In genomic region chr2:128105651-128106050, GRCm38 (mm10) we compare ENCODE assay signal across 25 mouse cellular contexts. TPM values are rescaled to one million over a fixed set of nuclear protein-coding genes. Genes with fewer than 3 reads are reported as not detected.
A peak's percentile ranks its signal among the peaks of the same experiment; 100 is the strongest.
DNase-seq lines count a peak whose midpoint lies in the region; ATAC-seq and TF ChIP-seq lines count a peak whose summit lies in the region.
"Had no signal": no experiment of that assay in that cellular context is flagged by ENCODE, and none has a peak within 500 bp of the region (broad histone marks: within the 10 kb centered on the region; RNA-seq: fewer than 3 reads in every experiment).

No protein-coding gene starts in this region.

- H3K4me2 ChIP-seq in lung, embryonic 14.5 days: peak overlapping the region; percentile 27; the same call in 1 of the 2 replicates
- H3K4me2 ChIP-seq in lung, postnatal 0 days (replicated peaks; ENCODE audit: low read depth, low read length): peak overlapping the region; percentile 30
- H3K4me2 ChIP-seq: embryonic facial prominence, embryonic 13.5 days; forebrain, embryonic 12.5 days; forebrain, embryonic 15.5 days; heart, embryonic 12.5 days; heart, embryonic 15.5 days; hindbrain, embryonic 15.5 days had no signal

- no peak overlapping the region for H3K9ac ChIP-seq in lung, embryonic 14.5 days
- no peak overlapping the region for H3K9ac ChIP-seq in lung, postnatal 0 days (replicated peaks; ENCODE audit: low read depth)
- H3K9ac ChIP-seq: embryonic facial prominence, embryonic 13.5 days; forebrain, embryonic 12.5 days; forebrain, embryonic 15.5 days; heart, embryonic 12.5 days; heart, embryonic 15.5 days; hindbrain, embryonic 15.5 days had no signal

- no peaks in the 10 kb centered on the region for H3K27me3 ChIP-seq in lung, embryonic 14.5 days (ENCODE audit: insufficient read depth, low read length)
- no peaks in the 10 kb centered on the region for H3K27me3 ChIP-seq in lung, postnatal 0 days (replicated peaks; ENCODE audit: insufficient read depth, low read length)
- H3K27me3 ChIP-seq: embryonic facial prominence, embryonic 13.5 days; forebrain, embryonic 12.5 days; forebrain, embryonic 15.5 days; heart, embryonic 12.5 days; heart, embryonic 15.5 days; hindbrain, embryonic 15.5 days had no signal

- no peak overlapping the region for H3K27ac ChIP-seq in lung, embryonic 14.5 days (ENCODE audit: low read depth)
- no peak overlapping the region for H3K27ac ChIP-seq in lung, postnatal 0 days (ENCODE audit: low read length)
- H3K27ac ChIP-seq: embryonic facial prominence, embryonic 10.5 days; embryonic facial prominence, embryonic 13.5 days; forebrain, embryonic 12.5 days; forebrain, embryonic 15.5 days; heart, embryonic 15.5 days; hindbrain, embryonic 15.5 days had no signal

- TF ChIP-seq EP300 in lung, postnatal 0 days (IDR thresholded peaks at IDR 0.05): 0 out of 2 replicates have a peak, but pooled peaks have one; percentile 10

- 59% methylated on average over 11 of the region's 11 CpGs for WGBS in lung, embryonic 14.5 days
- 50% methylated on average over 11 of the region's 11 CpGs for WGBS in lung, postnatal 0 days

- no peaks in the 10 kb centered on the region for H3K36me3 ChIP-seq in lung, embryonic 14.5 days (ENCODE audit: insufficient read depth)
- H3K36me3 ChIP-seq in lung, postnatal 0 days (ENCODE audit: insufficient read depth, low read length): no peaks in the 10 kb centered on the region
- H3K36me3 ChIP-seq: embryonic facial prominence, embryonic 10.5 days; embryonic facial prominence, embryonic 13.5 days; forebrain, embryonic 12.5 days; forebrain, embryonic 15.5 days; heart, embryonic 12.5 days; heart, embryonic 15.5 days; hindbrain, embryonic 15.5 days had no signal

- no peak for TF ChIP-seq CTCF in lung, embryonic 14.5 days (IDR thresholded peaks at IDR 0.05; ENCODE audit: low read depth)
- no peak for TF ChIP-seq CTCF in lung, postnatal 0 days (IDR thresholded peaks at IDR 0.05)

- no peak for ATAC-seq in lung, embryonic 14.5 days (ENCODE audit: insufficient read depth)
- ATAC-seq in lung, postnatal 0 days: peak; percentile 23; the same call in 1 of the 2 replicates
- ATAC-seq: activated CD4-positive, CD25-positive, alpha-beta regulatory T cell, adult 4 months; forebrain, embryonic 15.5 days had no signal

- H3K4me3 ChIP-seq in lung, embryonic 14.5 days (ENCODE audit: low read depth, low read length): no peak overlapping the region
- peak overlapping the region; percentile 8; the same call in 1 of the 2 replicates for H3K4me3 ChIP-seq in lung, postnatal 0 days (ENCODE audit: low read depth, low read length)
- H3K4me3 ChIP-seq: embryonic facial prominence, embryonic 10.5 days; embryonic facial prominence, embryonic 13.5 days; erythroblast, embryonic 14.5 days; forebrain, embryonic 12.5 days; forebrain, embryonic 15.5 days; heart, embryonic 12.5 days; heart, embryonic 15.5 days; hindbrain, embryonic 15.5 days had no signal

- DNase-seq in heart, adult 11 months: peak; percentile 59
- no peak for DNase-seq in heart, postnatal 4 days
- DNase-seq in lung, embryonic 14.5 days: peak; percentile 53
- DNase-seq in lung, postnatal 10 days: no peak
- peak; percentile 82 for DNase-seq in lung, postnatal 0 days (ENCODE audit: low spot score)
- no peak for DNase-seq in lung, postnatal 14 days
- DNase-seq: adrenal gland, adult 8-10 months; adrenal gland, postnatal 25 days; cerebellum, adult 11-12 months; cerebellum, adult 8-10 months; cerebellum, postnatal 10 days; cerebellum, postnatal 36 days; embryo, embryonic 11 days; gastrocnemius, postnatal 25 days; heart, postnatal 10 days; heart, postnatal 36 days had no signal

- no peaks in the 10 kb centered on the region for H3K4me1 ChIP-seq in lung, embryonic 14.5 days (ENCODE audit: insufficient read depth)
- H3K4me1 ChIP-seq in lung, postnatal 0 days (ENCODE audit: insufficient read depth, low read depth, low read length): no peaks in the 10 kb centered on the region
- H3K4me1 ChIP-seq: embryonic facial prominence, embryonic 13.5 days; forebrain, embryonic 12.5 days; forebrain, embryonic 15.5 days; hindbrain, embryonic 15.5 days had no signal

- no peaks in the 10 kb centered on the region for H3K9me3 ChIP-seq in lung, embryonic 14.5 days (ENCODE audit: low read depth, low read length)
- no peaks in the 10 kb centered on the region for H3K9me3 ChIP-seq in lung, postnatal 0 days (ENCODE audit: low read length)
- H3K9me3 ChIP-seq: embryonic facial prominence, embryonic 10.5 days; embryonic facial prominence, embryonic 13.5 days; forebrain, embryonic 12.5 days; forebrain, embryonic 15.5 days; heart, embryonic 12.5 days; heart, embryonic 15.5 days; hindbrain, embryonic 15.5 days had no signal

RNA-seq across cellular contexts. Expression of gene Bcl2l11, which starts 20.2 kb away (rescaled TPM):
- 10 to 100 TPM; 28.2 to 29.9 TPM for total RNA-seq in heart, postnatal 4 days (2021)
- polyA plus RNA-seq in lung, embryonic 14.5 days (2014; fragmentation: Nextera tagmentation; extraction: Ambion mirVana): 27.9 and 29.9 TPM in 2 replicates
- polyA plus RNA-seq in lung, postnatal 0 days (2015; fragmentation: Nextera tagmentation; extraction: Ambion mirVana): 18.5 and 18.6 TPM in 2 replicates

Comparison
In these comparisons a context has a peak if more than half of its experiments do, and no peak if none do; other contexts are left out.
1. DNase-seq: peak in heart, adult 11 months (single experiment), lung, embryonic 14.5 days (single experiment) and lung, postnatal 0 days (single experiment); none in heart, postnatal 4 days (single experiment), lung, postnatal 10 days (single experiment) and lung, postnatal 14 days (single experiment).